Mouse (Mus musculus) stomach, postnatal 0 days (tissue): ENCODE measurements around the gene Pfkp.

ENCODE experiments used
- CTCF ChIP-seq: IDR thresholded peaks from 2 replicates; pipeline ENCODE4 v1.5.1; 2016; ENCODE audit warnings: antibody characterized with exemption, low read depth, mild to moderate bottlenecking, moderate library complexity
- EP300 ChIP-seq: optimal IDR thresholded peaks from 2 replicates; pipeline ENCODE3; 2016; ENCODE audit warnings: antibody characterized with exemption

- no peak for TF ChIP-seq CTCF
- TF ChIP-seq EP300 = no peak
Observed at GRCm38 (mm10) chr13:6565571-6565970, 83.0 kb downstream of the Pfkp start.
